Mouse (Mus musculus): Measurements from ENCODE around the gene Timm44. TPM values are rescaled to one million over a fixed set of nuclear protein-coding genes. Genes with fewer than 3 reads are reported as not detected.

Timm44 gene
- polyA plus RNA-seq, 1 experiment from 2014 or later, result 65.7 TPM

- Histone ChIP-seq H3K27me3 (peaks cover 32% of the 10 kb centered on the region), H3K9ac (no peak overlapping the region), H3K36me3 (no peaks in the 10 kb centered on the region), H3K4me2 (no peak overlapping the region), H3K9me3 (no peaks in the 10 kb centered on the region), H3K4me1 (peaks cover 12% of the 10 kb centered on the region; the same call in 1 of the 2 replicates), H3K4me3 (no peak overlapping the region), H3K27ac (no peak overlapping the region)
- 74% methylated on average over 5 of the region's 5 CpGs for WGBS
- no peak for ATAC-seq (ENCODE audit: insufficient number of reproducible peaks, insufficient read depth, low FRiP score, low TSS enrichment, low read depth)
These were observed 45.9 kb downstream of the Timm44 start for GRCm38 (mm10) chr8:4229784-4230183.

GRCm38 (mm10) chr8:4227919-4228318 is 47.8 kb downstream of the Timm44 start:
- no peak for ATAC-seq (ENCODE audit: insufficient number of reproducible peaks, insufficient read depth, low FRiP score, low TSS enrichment, low read depth)
- Histone ChIP-seq H3K4me1 (peaks cover 12% of the 10 kb centered on the region; the same call in 1 of the 2 replicates), H3K4me3 (no peak overlapping the region), H3K27ac (no peak overlapping the region), H3K4me2 (no peak overlapping the region), H3K36me3 (no peaks in the 10 kb centered on the region), H3K9ac (no peak overlapping the region), H3K27me3 (peaks cover 41% of the 10 kb centered on the region), H3K9me3 (no peaks in the 10 kb centered on the region)
- 92% methylated on average over 4 of the region's 4 CpGs for WGBS

GRCm38 (mm10) chr8:4226739-4227347 is 48.9 kb downstream of the Timm44 start, which contains the start of gene Lrrc8e:
Lrrc8e (plus strand) TSS chr8:4226827.
- ATAC-seq (ENCODE audit: insufficient number of reproducible peaks, insufficient read depth, low FRiP score, low TSS enrichment, low read depth), result peak; percentile 11; the same call in 1 of the 2 replicates
- 2% methylated on average over 33 of the region's 33 CpGs for WGBS
- H3K36me3 ChIP-seq, result no peaks in the 10 kb centered on the region
- H3K4me2 ChIP-seq, result peak within 1 kb of the TSS; percentile 67
- no peak within 1 kb of the TSS for H3K27ac ChIP-seq
- peaks cover 12% of the 10 kb centered on the region; the same call in 1 of the 2 replicates for H3K4me1 ChIP-seq
- peaks cover 41% of the 10 kb centered on the region for H3K27me3 ChIP-seq
- peak within 1 kb of the TSS; percentile 42 for H3K4me3 ChIP-seq
- no peaks in the 10 kb centered on the region for H3K9me3 ChIP-seq
- H3K9ac ChIP-seq, result peak within 1 kb of the TSS; percentile 65

GRCm38 (mm10) chr8:4226323-4226722 is 49.4 kb downstream of the Timm44 start:
- no peaks in the 10 kb centered on the region for H3K9me3 ChIP-seq
- peaks cover 41% of the 10 kb centered on the region for H3K27me3 ChIP-seq
- ATAC-seq (ENCODE audit: insufficient number of reproducible peaks, insufficient read depth, low FRiP score, low TSS enrichment, low read depth), result no peak
- peak overlapping the region; percentile 67 for H3K4me2 ChIP-seq
- peak overlapping the region; percentile 65 for H3K9ac ChIP-seq
- H3K4me1 ChIP-seq, result peaks cover 12% of the 10 kb centered on the region; the same call in 1 of the 2 replicates
- WGBS, result 22% methylated on average over 4 of the region's 4 CpGs
- peak overlapping the region; percentile 42 for H3K4me3 ChIP-seq
- H3K36me3 ChIP-seq, result no peaks in the 10 kb centered on the region
- H3K27ac ChIP-seq, result no peak overlapping the region

GRCm38 (mm10) chr8:4222059-4222458 is 53.7 kb downstream of the Timm44 start:
- Histone ChIP-seq H3K27me3 (peaks cover 47% of the 10 kb centered on the region), H3K4me1 (peaks cover 12% of the 10 kb centered on the region), H3K9me3 (no peaks in the 10 kb centered on the region), H3K4me3 (no peak overlapping the region), H3K4me2 (no peak overlapping the region), H3K27ac (no peak overlapping the region), H3K9ac (no peak overlapping the region), H3K36me3 (no peaks in the 10 kb centered on the region)
- no peak for ATAC-seq (ENCODE audit: insufficient number of reproducible peaks, insufficient read depth, low FRiP score, low TSS enrichment, low read depth)

GRCm38 (mm10) chr8:4219617-4220016 is 56.1 kb downstream of the Timm44 start:
- no peak for ATAC-seq (ENCODE audit: insufficient number of reproducible peaks, insufficient read depth, low FRiP score, low TSS enrichment, low read depth)
- Histone ChIP-seq H3K27me3 (peaks cover 56% of the 10 kb centered on the region), H3K36me3 (no peaks in the 10 kb centered on the region), H3K27ac (no peak overlapping the region), H3K4me3 (no peak overlapping the region), H3K4me1 (peaks cover 15% of the 10 kb centered on the region), H3K9ac (no peak overlapping the region), H3K9me3 (no peaks in the 10 kb centered on the region), H3K4me2 (no peak overlapping the region)
- WGBS, result 85% methylated on average over 3 of the region's 3 CpGs

- WGBS, result 2% methylated on average over 44 of the region's 44 CpGs
- Histone ChIP-seq H3K9ac (peak within 1 kb of the TSS; percentile 63), H3K4me2 (peak within 1 kb of the TSS; percentile 85), H3K36me3 (no peaks in the 10 kb centered on the region), H3K4me1 (peaks cover 34% of the 10 kb centered on the region), H3K9me3 (no peaks in the 10 kb centered on the region), H3K4me3 (peak within 1 kb of the TSS; percentile 48), H3K27ac (no peak within 1 kb of the TSS), H3K27me3 (peaks cover 56% of the 10 kb centered on the region)
- ATAC-seq (ENCODE audit: insufficient number of reproducible peaks, insufficient read depth, low FRiP score, low TSS enrichment, low read depth), result no peak
These were observed 58.7 kb downstream of the Timm44 start, which contains the start of gene Prr36 for GRCm38 (mm10) chr8:4216791-4217621. Prr36 (minus strand) TSS chr8:4217459.

- Histone ChIP-seq H3K9ac (peak overlapping the region; percentile 63), H3K9me3 (no peaks in the 10 kb centered on the region), H3K27me3 (peaks cover 56% of the 10 kb centered on the region), H3K4me1 (peaks cover 34% of the 10 kb centered on the region), H3K27ac (no peak overlapping the region), H3K36me3 (no peaks in the 10 kb centered on the region), H3K4me2 (peak overlapping the region; percentile 85), H3K4me3 (peak overlapping the region; percentile 48)
- ATAC-seq (ENCODE audit: insufficient number of reproducible peaks, insufficient read depth, low FRiP score, low TSS enrichment, low read depth), result no peak
- 8% methylated on average over 18 of the region's 18 CpGs for WGBS
These were observed 59.4 kb downstream of the Timm44 start for GRCm38 (mm10) chr8:4216296-4216695.

GRCm38 (mm10) chr8:4214006-4214980 is 61.4 kb downstream of the Timm44 start:
- Histone ChIP-seq H3K4me3 (peak overlapping the region; percentile 48), H3K9me3 (0 out of 2 replicates have a peak, but pooled peaks cover 4% of the 10 kb centered on the region), H3K27me3 (peaks cover 52% of the 10 kb centered on the region), H3K9ac (peak overlapping the region; percentile 70), H3K4me1 (peaks cover 34% of the 10 kb centered on the region), H3K36me3 (peaks cover 13% of the 10 kb centered on the region), H3K27ac (no peak overlapping the region), H3K4me2 (peak overlapping the region; percentile 91)
- 11% methylated on average over 33 of the region's 33 CpGs for WGBS
- ATAC-seq (ENCODE audit: insufficient number of reproducible peaks, insufficient read depth, low FRiP score, low TSS enrichment, low read depth), result peak; percentile 52

GRCm38 (mm10) chr8:4213210-4214005 is 62.3 kb downstream of the Timm44 start:
- WGBS, result 3% methylated on average over 18 of the region's 18 CpGs

More at GRCm38 (mm10) chr8:4213210-4214005, 62.3 kb downstream of the Timm44 start:
- H3K4me1 ChIP-seq, result peaks cover 34% of the 10 kb centered on the region
- ATAC-seq (ENCODE audit: insufficient number of reproducible peaks, insufficient read depth, low FRiP score, low TSS enrichment, low read depth), result peak; percentile 72
- no peak overlapping the region for H3K27ac ChIP-seq
- H3K36me3 ChIP-seq, result peaks cover 17% of the 10 kb centered on the region
- H3K9me3 ChIP-seq, result 0 out of 2 replicates have a peak, but pooled peaks cover 5% of the 10 kb centered on the region
- H3K4me3 ChIP-seq, result peak overlapping the region; percentile 48
- H3K27me3 ChIP-seq, result peaks cover 47% of the 10 kb centered on the region
- peak overlapping the region; percentile 91 for H3K4me2 ChIP-seq
- peak overlapping the region; percentile 70 for H3K9ac ChIP-seq

Measured in embryonic facial prominence, embryonic 13.5 days (tissue).